Mouse (Mus musculus): ENCODE measurements around the gene Ccdc38.
"Not testable (repeated sequence)": the region's sequence is repeated elsewhere in the genome, so short reads cannot be mapped to it uniquely, and the experiment has no call there.

Ccdc38 gene

DNA sequence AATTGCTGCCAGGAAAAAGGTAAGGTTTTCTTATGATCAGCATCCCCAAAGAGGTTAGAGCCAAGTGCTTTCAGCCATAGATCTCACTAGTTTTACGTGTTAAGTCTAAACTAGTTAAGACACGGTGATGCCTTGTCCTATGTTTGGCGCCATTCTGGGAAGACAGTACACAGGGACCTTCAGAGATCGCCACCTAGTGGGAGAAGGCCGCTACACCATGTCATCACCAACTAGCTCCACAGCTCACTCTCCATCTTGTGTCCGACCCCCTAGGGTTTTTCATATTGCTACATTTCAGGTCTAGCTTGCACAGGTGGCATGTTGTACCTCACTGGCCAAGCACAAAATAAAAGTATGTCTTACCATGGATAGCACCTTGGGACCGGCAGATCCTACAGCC lies 8.6 kb downstream of the Ccdc38 start:
- DNase-seq (ENCODE audit: low read depth, low spot score), result peak; percentile 77

DNA sequence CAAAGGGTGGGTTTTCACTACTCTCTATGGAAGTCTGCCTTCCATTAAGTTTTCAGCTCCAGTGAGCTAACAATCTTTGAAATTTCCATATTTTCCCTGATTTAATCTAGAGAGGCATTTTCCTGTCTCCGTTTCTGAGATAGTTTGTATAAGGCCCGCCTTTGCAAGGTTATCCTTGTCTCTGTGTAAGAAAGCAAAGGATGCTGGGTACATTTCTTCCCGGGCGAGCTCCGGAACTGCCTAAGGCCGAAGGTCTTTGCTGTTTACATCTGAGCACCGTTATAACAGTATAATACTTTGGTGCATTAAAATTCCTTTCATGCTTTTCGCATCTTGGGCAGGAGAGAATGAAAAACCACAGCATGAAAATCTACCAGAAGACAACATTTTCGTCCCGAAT lies 9.4 kb downstream of the Ccdc38 start:
- DNase-seq (ENCODE audit: low read depth, low spot score), result no peak

DNA sequence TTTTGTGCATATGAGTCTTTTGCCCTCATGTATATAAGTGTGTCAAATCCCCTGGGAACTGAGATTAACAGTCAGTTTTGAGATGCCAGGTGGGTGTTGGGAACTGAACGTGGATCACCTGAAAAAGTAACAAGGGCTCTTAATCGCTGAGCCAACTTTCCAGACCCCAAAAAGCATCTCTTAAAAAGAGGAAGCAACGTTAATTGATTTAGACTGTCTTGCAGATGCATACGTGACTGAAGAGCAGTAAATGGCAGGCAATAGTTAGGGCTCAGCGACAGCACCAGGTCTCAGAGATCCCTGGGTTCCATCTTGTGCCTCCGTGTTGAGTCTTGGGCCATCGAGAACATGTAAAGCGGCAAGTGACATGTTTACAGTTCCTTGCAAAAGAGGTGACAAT lies 12.2 kb downstream of the Ccdc38 start:
- DNase-seq (ENCODE audit: low read depth, low spot score), result no peak

- not testable (repeated sequence) for DNase-seq (ENCODE audit: low read depth, low spot score)
These were observed 17.5 kb downstream of the Ccdc38 start for GRCm38 (mm10) chr10:93557971-93558370.

DNA sequence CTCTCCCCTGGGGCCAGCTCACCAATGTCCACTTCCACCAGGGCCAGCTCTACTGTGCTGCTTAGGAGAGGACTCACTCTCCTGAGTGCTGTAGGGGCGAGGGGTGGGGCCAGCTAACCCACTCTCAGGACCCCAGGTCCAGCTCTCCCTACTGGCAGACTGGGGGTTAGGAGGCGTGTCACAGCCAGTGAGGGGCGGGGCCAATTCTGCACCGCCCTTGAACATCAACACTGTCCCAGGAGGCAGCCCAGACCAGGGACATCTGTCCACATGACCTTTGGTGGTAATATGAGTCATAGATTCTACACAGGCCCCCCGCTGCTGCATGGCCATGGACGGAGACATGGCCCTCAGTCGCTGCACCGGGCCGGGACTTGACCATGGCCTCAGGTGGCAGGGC lies 19.4 kb downstream of the Ccdc38 start:
- DNase-seq (ENCODE audit: low read depth, low spot score), result no peak

DNA sequence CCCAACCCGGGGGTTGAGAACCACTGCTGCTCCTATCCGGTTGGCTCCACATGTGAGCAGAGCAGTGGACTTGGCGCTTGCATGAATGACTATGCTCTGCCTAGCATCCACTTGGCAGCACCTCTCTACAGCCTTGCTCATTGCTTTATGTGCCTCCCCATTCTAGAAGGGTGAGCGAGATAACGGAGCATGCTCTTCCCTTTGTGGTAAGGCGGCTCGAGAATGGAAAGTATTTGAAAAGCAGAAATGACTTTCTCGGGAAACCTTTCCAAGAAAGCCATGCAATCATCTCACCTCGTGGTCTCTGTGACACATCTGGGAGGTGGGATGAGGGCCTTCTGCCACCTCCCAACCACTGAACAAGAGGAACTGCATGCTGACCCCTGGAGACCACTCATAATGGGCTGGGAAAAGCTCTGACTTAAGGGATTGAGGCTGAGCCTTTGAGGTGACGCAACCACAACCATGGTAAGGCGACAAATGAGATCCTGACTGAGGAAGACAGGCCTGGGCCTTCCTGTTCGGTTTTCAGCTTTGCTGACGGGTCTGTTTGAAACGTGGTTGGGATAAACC lies 24.2 kb downstream of the Ccdc38 start:
- no peak for DNase-seq (ENCODE audit: low read depth, low spot score)

GRCm38 (mm10) chr10:93567066-93567465 lies 26.6 kb downstream of the Ccdc38 start:
- DNase-seq (ENCODE audit: low read depth, low spot score), result no peak

- no peak for DNase-seq (ENCODE audit: low read depth, low spot score)
These were observed 27.6 kb downstream of the Ccdc38 start for GRCm38 (mm10) chr10:93567841-93568566.

DNA sequence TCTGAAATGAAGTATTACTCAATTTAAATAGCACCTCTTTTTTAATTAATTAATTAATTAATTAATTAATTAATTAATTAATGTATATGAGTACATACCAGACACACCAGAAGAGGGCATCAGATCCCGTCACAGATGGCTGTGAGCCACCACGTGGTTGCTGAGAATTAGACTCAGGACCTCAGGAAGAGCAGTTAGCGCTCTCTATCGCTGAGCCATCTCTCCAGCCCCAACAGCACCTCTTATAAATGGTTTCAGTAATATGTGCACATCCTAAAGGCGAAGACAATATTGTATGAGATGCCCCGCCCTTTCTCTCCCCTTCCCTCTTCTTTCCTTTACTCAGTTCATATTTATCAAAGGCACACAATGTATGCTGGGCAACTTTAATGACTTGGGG lies 28.2 kb downstream of the Ccdc38 start:
- DNase-seq (ENCODE audit: low read depth, low spot score), result no peak

DNA sequence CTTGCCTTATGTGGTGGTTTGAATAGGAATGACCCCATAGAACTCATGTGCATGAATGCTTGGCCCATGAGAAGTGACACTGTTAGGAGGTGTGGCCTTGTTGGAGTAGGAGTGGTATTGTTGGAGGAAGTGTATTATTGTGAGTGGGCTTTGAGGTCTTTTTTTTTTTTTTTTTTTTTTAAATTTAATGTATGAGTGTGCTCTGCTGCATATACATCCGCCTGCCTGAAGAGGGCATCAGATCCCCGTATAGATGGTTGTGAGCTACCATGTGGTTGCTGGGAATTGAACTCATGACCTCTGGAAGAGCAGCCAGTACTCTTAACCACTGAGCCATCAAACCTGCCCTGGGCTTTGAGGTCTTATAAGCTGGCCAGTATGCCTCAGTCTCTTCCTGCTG lies 31.8 kb downstream of the Ccdc38 start:
- no peak for DNase-seq (ENCODE audit: low read depth, low spot score)

GRCm38 (mm10) chr10:93574966-93575365 lies 34.5 kb downstream of the Ccdc38 start:
- DNase-seq (ENCODE audit: low read depth, low spot score), result no peak

DNA sequence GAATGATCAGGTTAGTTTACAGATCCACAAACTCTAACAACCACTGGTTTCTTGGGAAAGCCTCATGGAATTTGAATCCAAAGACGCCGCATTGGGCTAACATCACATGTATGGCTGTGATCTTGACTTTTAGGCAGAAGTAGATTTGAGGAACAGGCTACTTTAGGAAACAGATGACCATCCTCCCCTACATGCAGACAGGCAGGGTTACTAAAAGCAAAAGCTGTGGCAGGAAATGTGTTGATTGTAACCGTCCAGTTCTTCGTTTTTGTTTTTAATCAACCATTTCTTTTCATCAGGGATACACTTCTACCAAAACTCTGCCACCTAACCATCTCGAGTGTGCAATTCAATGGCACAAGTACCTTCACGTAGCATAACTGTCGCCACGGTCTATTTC lies 35.5 kb downstream of the Ccdc38 start:
- no peak for DNase-seq (ENCODE audit: low read depth, low spot score)

GRCm38 (mm10) chr10:93577271-93577886 lies 36.9 kb downstream of the Ccdc38 start:
- DNase-seq (ENCODE audit: low read depth, low spot score), result peak; percentile 79

- DNase-seq (ENCODE audit: low read depth, low spot score), result no peak
These were observed 48.4 kb downstream of the Ccdc38 start for GRCm38 (mm10) chr10:93588796-93589195.

GRCm38 (mm10) chr10:93589281-93589848 lies 48.9 kb downstream of the Ccdc38 start, which contains the start of gene Snrpf:
Gene Snrpf (minus strand): TSS chr10:93589706.
- DNase-seq (ENCODE audit: low read depth, low spot score), result peak; percentile 93

- DNase-seq (ENCODE audit: low read depth, low spot score), result peak; percentile 24
These were observed 52.0 kb downstream of the Ccdc38 start for GRCm38 (mm10) chr10:93592456-93592855.

GRCm38 (mm10) chr10:93594022-93594482 lies 53.6 kb downstream of the Ccdc38 start:
- DNase-seq (ENCODE audit: low read depth, low spot score), result peak; percentile 90

GRCm38 (mm10) chr10:93595831-93596230 lies 55.4 kb downstream of the Ccdc38 start:
- no peak for DNase-seq (ENCODE audit: low read depth, low spot score)

GRCm38 (mm10) chr10:93596641-93597040 lies 56.2 kb downstream of the Ccdc38 start:
- DNase-seq (ENCODE audit: low read depth, low spot score), result no peak

DNA sequence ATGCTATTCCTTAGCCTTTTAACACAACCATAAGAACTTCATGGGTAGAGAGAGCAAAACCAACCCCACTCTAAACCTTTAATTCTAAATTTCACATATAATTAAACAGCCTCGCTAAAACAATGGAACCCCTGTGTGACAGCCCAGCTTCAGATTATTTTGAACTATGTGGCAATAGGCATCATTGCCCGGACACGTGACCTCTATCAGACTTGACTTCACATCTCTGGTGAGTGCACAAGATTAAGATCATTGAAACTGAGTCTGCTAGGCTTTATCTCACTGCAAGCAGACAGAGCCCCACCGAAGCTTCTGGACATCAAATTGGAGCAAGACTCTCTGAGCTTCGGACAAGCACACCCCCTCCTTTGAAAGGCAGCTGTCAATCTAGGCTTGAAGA lies 61.9 kb downstream of the Ccdc38 start:
- no peak for DNase-seq (ENCODE audit: low read depth, low spot score)

DNA sequence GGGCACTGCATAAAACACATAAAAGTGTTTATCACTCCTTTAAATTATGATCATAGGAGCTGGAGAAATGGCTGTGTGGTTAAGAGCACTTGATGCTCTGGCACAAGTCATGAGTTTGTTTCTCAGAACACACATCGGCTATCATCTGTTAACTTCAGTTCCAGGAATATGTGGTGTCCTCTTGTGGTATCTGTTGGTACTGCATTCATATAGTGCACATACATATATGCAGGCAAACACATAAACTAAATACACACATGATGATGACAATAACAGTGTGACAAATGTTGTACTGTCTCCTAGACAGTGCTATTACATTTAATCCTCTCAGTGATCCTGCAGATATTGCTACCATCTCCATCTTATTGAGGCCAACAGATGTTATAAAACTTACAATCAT lies 62.8 kb downstream of the Ccdc38 start:
- no peak for DNase-seq (ENCODE audit: low read depth, low spot score)

GRCm38 (mm10) chr10:93606326-93606725 lies 65.9 kb downstream of the Ccdc38 start:
- DNase-seq (ENCODE audit: low read depth, low spot score), result no peak

DNA sequence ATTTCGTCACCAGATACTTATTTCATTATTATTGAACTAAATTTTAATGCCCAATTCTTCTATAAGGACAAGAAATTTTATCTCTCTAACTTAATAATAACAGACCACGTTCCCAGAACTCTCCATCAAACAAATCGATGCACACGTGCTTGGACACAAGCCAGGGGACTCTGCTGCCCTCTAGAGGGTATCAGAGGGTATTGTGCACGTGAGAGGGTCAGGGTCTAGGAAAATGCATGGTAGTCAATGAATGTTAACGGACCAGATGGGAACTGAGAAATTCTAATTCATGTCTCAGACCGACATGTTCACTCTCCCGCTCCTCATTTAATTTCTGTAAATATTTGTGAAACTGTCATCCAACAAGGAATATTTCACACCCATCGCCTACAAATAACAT lies 67.6 kb downstream of the Ccdc38 start:
- DNase-seq (ENCODE audit: low read depth, low spot score), result peak; percentile 28
